Comparison of ENCODE assay signal across 9 mouse cellular contexts in the genomic region with DNA sequence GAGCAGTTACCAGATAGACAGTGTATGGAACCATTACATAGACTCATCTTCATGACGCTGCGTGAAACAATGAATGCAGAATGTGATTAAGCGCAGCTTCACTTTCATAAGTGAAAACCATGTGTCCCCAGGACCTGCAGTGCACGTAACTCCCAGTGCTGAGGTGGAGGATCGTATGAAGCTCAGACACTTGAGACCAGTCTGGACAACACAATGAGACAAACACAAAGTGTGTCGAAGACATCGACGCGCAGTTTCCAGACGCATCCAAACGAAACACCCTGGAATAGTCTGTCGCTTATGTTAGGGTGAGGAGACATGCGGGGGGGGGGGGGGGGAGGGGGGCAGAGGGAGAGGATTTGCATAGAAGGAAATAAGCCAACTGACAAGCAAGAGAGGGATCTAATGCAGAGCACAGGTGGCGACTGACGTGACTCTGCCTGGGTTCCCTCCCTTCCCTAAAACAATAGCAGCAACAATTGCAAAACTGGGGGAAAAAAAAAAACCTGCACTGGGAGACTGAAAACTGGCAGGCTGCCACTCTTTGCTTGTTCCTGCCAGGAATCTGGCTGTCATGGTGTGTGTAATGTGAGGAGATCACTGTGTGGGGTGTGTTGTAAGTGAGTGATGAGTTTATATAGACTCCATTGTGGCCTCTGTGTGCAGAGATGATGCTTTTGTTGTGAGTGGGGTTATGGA. TPM values are rescaled to one million over a fixed set of nuclear protein-coding genes. Genes with fewer than 3 reads are reported as not detected.
A peak's percentile ranks its signal among the peaks of the same experiment; 100 is the strongest.
DNase-seq lines count a peak whose midpoint lies in the region; ATAC-seq and TF ChIP-seq lines count a peak whose summit lies in the region.
"Had no signal": no experiment of that assay in that cellular context is flagged by ENCODE, and none has a peak within 500 bp of the region (broad histone marks: within the 10 kb centered on the region; RNA-seq: fewer than 3 reads in every experiment).

No protein-coding gene starts in this region.

- no peaks in the 10 kb centered on the region for H3K27me3 ChIP-seq in kidney, embryonic 14.5 days (ENCODE audit: control insufficient read depth, insufficient read depth, low read length)
- H3K27me3 ChIP-seq in embryonic facial prominence, embryonic 15.5 days = no peaks in the 10 kb centered on the region
- no peaks in the 10 kb centered on the region for H3K27me3 ChIP-seq in intestine, postnatal 0 days (replicated peaks; ENCODE audit: control insufficient read depth, insufficient read depth, low read length)

- no peak overlapping the region for H3K9ac ChIP-seq in kidney, embryonic 14.5 days (ENCODE audit: low read depth, low read length)
- no peak overlapping the region for H3K9ac ChIP-seq in embryonic facial prominence, embryonic 15.5 days
- H3K9ac ChIP-seq in intestine, postnatal 0 days (ENCODE audit: low read depth, low read length) = no peak overlapping the region
- H3K9ac ChIP-seq: liver, embryonic 14.5 days had no signal

- no peaks in the 10 kb centered on the region for H3K9me3 ChIP-seq in kidney, embryonic 14.5 days (ENCODE audit: control insufficient read depth, low read length)
- H3K9me3 ChIP-seq in embryonic facial prominence, embryonic 15.5 days (replicated peaks) = no peaks in the 10 kb centered on the region
- H3K9me3 ChIP-seq in intestine, postnatal 0 days (ENCODE audit: control insufficient read depth) = no peaks in the 10 kb centered on the region

- H3K27ac ChIP-seq in kidney, embryonic 14.5 days (ENCODE audit: low read depth, low read length) = no peak overlapping the region
- H3K27ac ChIP-seq in embryonic facial prominence, embryonic 15.5 days (replicated peaks) = no peak overlapping the region
- H3K27ac ChIP-seq in intestine, postnatal 0 days (ENCODE audit: low read depth, low read length) = no peak overlapping the region
- H3K27ac ChIP-seq: liver, embryonic 14.5 days had no signal

- intact Hi-C loops in heart, postnatal 14 days (cut with DNase I) = loop anchor here (2.0 kb wide), 1 partner anchor 39 kb away; a partner anchor contains a TSS
- intact Hi-C loops in left cerebral cortex, postnatal 4 days (cut with DNase I) = no loop called here

- no peaks in the 10 kb centered on the region for H3K4me1 ChIP-seq in kidney, embryonic 14.5 days (ENCODE audit: control insufficient read depth, insufficient read depth, low read length)
- 0 out of 2 replicates have a peak, but pooled peaks cover 5% of the 10 kb centered on the region for H3K4me1 ChIP-seq in embryonic facial prominence, embryonic 15.5 days
- H3K4me1 ChIP-seq in intestine, postnatal 0 days (replicated peaks; ENCODE audit: control insufficient read depth, insufficient read depth, low read length) = no peaks in the 10 kb centered on the region

- no peaks in the 10 kb centered on the region for H3K36me3 ChIP-seq in kidney, embryonic 14.5 days (ENCODE audit: control insufficient read depth, insufficient read depth, low read length)
- no peaks in the 10 kb centered on the region for H3K36me3 ChIP-seq in embryonic facial prominence, embryonic 15.5 days
- H3K36me3 ChIP-seq in intestine, postnatal 0 days (ENCODE audit: control insufficient read depth, insufficient read depth) = no peaks in the 10 kb centered on the region

- ATAC-seq in kidney, embryonic 14.5 days (ENCODE audit: low FRiP score, low TSS enrichment) = no peak
- ATAC-seq in embryonic facial prominence, embryonic 15.5 days (ENCODE audit: insufficient number of reproducible peaks, low FRiP score, low TSS enrichment, low read depth) = no peak
- no peak for ATAC-seq in intestine, postnatal 0 days

- H3K4me3 ChIP-seq in kidney, embryonic 14.5 days (ENCODE audit: low read length) = no peak overlapping the region
- H3K4me3 ChIP-seq in embryonic facial prominence, embryonic 15.5 days (replicated peaks) = no peak overlapping the region
- H3K4me3 ChIP-seq in intestine, postnatal 0 days (ENCODE audit: low read depth, low read length) = no peak overlapping the region

- 86% methylated on average over 14 of the region's 15 CpGs for WGBS in kidney, embryonic 14.5 days
- 55% methylated on average over 14 of the region's 15 CpGs for WGBS in embryonic facial prominence, embryonic 15.5 days
- WGBS in intestine, postnatal 0 days = 74% methylated on average over 15 of the region's 15 CpGs

- H3K4me2 ChIP-seq in kidney, embryonic 14.5 days (replicated peaks; ENCODE audit: low read depth, low read length) = no peak overlapping the region
- H3K4me2 ChIP-seq in embryonic facial prominence, embryonic 15.5 days (replicated peaks) = peak overlapping the region; percentile 17; the same call in 1 of the 2 replicates
- no peak overlapping the region for H3K4me2 ChIP-seq in intestine, postnatal 0 days (replicated peaks; ENCODE audit: low read depth)

- peak; percentile 12 for DNase-seq in kidney, adult 18-20 months
- DNase-seq in adipocyte (ENCODE audit: low spot score) = peak; percentile 77
- DNase-seq in heart, postnatal 14 days = peak; percentile 76 to 77
- peak; percentile 75 for DNase-seq in left cerebral cortex, postnatal 4 days
- DNase-seq in thymus, postnatal 10 days (ENCODE audit: low spot score in 2 of 2) = no peak

- no peak for TF ChIP-seq CTCF in intestine, postnatal 0 days (IDR thresholded peaks at IDR 0.05; ENCODE audit: low read depth)

RNA-seq across cellular contexts. Expression of a gene that starts 40.3 kb away (rescaled TPM):
- polyA plus RNA-seq in kidney, embryonic 14.5 days (2014; fragmentation: Nextera tagmentation; extraction: Ambion mirVana) = 17.9 and 24.4 TPM in 2 replicates
- 44.9 and 46.4 TPM in 2 replicates for polyA plus RNA-seq in embryonic facial prominence, embryonic 15.5 days (2015; fragmentation: Nextera tagmentation; extraction: Ambion mirVana)
- total RNA-seq in heart, postnatal 14 days (2021) = 10 to 100 TPM; 41.5 to 44.4 TPM
- total RNA-seq in left cerebral cortex, postnatal 4 days (2021) = 10 to 100 TPM; 51.3 to 51.4 TPM
- polyA plus RNA-seq in intestine, postnatal 0 days (2015; fragmentation: Nextera tagmentation; extraction: Ambion mirVana) = 25.6 and 25.8 TPM in 2 replicates

Comparison
In these comparisons a context has a peak if more than half of its experiments do, and no peak if none do; other contexts are left out.
1. DNase-seq: peak in kidney, adult 18-20 months (single experiment), adipocyte (single experiment), heart, postnatal 14 days (2 of 2) and left cerebral cortex, postnatal 4 days (single experiment); none in thymus, postnatal 10 days (0 of 2).